10 mouse cellular contexts compared by ENCODE assay signal in the genomic region with DNA sequence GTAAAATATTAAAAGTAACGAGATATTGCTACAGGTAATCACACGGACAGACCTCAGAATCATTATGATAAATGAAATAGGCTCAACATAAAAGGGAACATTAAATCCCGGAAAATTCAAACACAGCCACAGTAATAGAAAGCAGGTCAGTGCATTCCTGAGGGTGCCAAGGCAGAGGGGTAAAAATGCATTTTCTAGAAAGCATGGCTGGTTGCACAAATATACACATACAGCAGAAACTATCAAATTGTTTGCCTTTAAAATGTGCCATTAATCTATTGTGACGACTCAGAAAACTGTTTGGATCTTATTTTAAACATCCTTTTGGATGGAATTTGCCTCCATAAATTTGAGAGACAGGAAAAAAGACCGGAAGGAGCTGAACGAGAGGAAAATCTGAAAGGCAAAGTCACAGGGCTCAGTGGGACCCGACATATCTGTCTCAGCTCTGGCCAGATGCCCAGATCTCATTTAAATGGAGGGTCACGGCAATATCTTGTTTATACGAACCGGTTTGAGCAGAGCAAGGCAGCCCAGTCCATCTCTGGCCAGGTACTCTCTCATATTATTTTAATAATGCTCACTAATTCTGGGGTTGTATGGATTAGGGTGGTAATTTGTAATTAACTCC. TPM values are rescaled to one million over a fixed set of nuclear protein-coding genes. Genes with fewer than 3 reads are reported as not detected.
DNase-seq lines count a peak whose midpoint lies in the region; ATAC-seq lines count a peak whose summit lies in the region.
"Had no signal": no experiment of that assay in that cellular context is flagged by ENCODE, and none has a peak within 500 bp of the region (broad histone marks: within the 10 kb centered on the region; RNA-seq: fewer than 3 reads in every experiment).

No protein-coding gene starts in this region.

- 0 out of 2 replicates have a peak, but pooled peaks have one; percentile 74 for ATAC-seq in hindbrain, embryonic 16.5 days
- no peak for ATAC-seq in hindbrain, embryonic 12.5 days (ENCODE audit: low FRiP score)
- ATAC-seq in intestine, embryonic 14.5 days (replicated peaks; ENCODE audit: low FRiP score, low TSS enrichment, low read depth) = peak; percentile 71
- ATAC-seq in midbrain, embryonic 16.5 days = peak; percentile 77

- no peak overlapping the region; the same call in 1 of the 2 replicates for H3K9ac ChIP-seq in hindbrain, embryonic 16.5 days (ENCODE audit: low read depth, low read length)
- no peak overlapping the region for H3K9ac ChIP-seq in hindbrain, embryonic 12.5 days
- no peak overlapping the region for H3K9ac ChIP-seq in intestine, embryonic 14.5 days (ENCODE audit: low read length)
- H3K9ac ChIP-seq in midbrain, embryonic 16.5 days (ENCODE audit: low read depth, low read length) = no peak overlapping the region
- H3K9ac ChIP-seq: embryonic facial prominence, embryonic 12.5 days; midbrain, embryonic 12.5 days had no signal

- H3K4me1 ChIP-seq in hindbrain, embryonic 16.5 days (ENCODE audit: control insufficient read depth, insufficient read depth, low read depth, low read length) = peaks cover 7% of the 10 kb centered on the region
- H3K4me1 ChIP-seq in hindbrain, embryonic 12.5 days = no peaks in the 10 kb centered on the region
- peaks cover 11% of the 10 kb centered on the region for H3K4me1 ChIP-seq in intestine, embryonic 14.5 days (replicated peaks; ENCODE audit: control insufficient read depth, insufficient read depth, low read length)
- peaks cover 6% of the 10 kb centered on the region for H3K4me1 ChIP-seq in midbrain, embryonic 16.5 days (ENCODE audit: control insufficient read depth, insufficient read depth, low read length)

- no peak overlapping the region for H3K4me2 ChIP-seq in hindbrain, embryonic 16.5 days (ENCODE audit: low read length)
- H3K4me2 ChIP-seq in hindbrain, embryonic 12.5 days (replicated peaks) = no peak overlapping the region
- H3K4me2 ChIP-seq in intestine, embryonic 14.5 days (ENCODE audit: low read length) = peak overlapping the region; percentile 30
- 0 out of 2 replicates have a peak overlapping the region, but pooled peaks have one; percentile 6 for H3K4me2 ChIP-seq in midbrain, embryonic 16.5 days (ENCODE audit: low read length)
- H3K4me2 ChIP-seq: embryonic facial prominence, embryonic 12.5 days; midbrain, embryonic 12.5 days had no signal

- no peaks in the 10 kb centered on the region for H3K36me3 ChIP-seq in hindbrain, embryonic 16.5 days (ENCODE audit: control insufficient read depth, insufficient read depth, low read length)
- no peaks in the 10 kb centered on the region for H3K36me3 ChIP-seq in hindbrain, embryonic 12.5 days
- no peaks in the 10 kb centered on the region for H3K36me3 ChIP-seq in intestine, embryonic 14.5 days (ENCODE audit: control insufficient read depth, insufficient read depth, low read length)
- no peaks in the 10 kb centered on the region for H3K36me3 ChIP-seq in midbrain, embryonic 16.5 days (ENCODE audit: control insufficient read depth, insufficient read depth, low read length)
- H3K36me3 ChIP-seq: embryonic facial prominence, embryonic 12.5 days; midbrain, embryonic 12.5 days had no signal

- H3K9me3 ChIP-seq in hindbrain, embryonic 16.5 days (ENCODE audit: control insufficient read depth, low read length) = no peaks in the 10 kb centered on the region
- no peaks in the 10 kb centered on the region for H3K9me3 ChIP-seq in hindbrain, embryonic 12.5 days (replicated peaks)
- no peaks in the 10 kb centered on the region for H3K9me3 ChIP-seq in intestine, embryonic 14.5 days (ENCODE audit: control insufficient read depth, low read length)
- no peaks in the 10 kb centered on the region for H3K9me3 ChIP-seq in midbrain, embryonic 16.5 days (replicated peaks; ENCODE audit: control insufficient read depth, low read length, poor library complexity, severe bottlenecking)
- H3K9me3 ChIP-seq: embryonic facial prominence, embryonic 12.5 days; midbrain, embryonic 12.5 days had no signal

- DNase-seq in intestine, embryonic 14.5 days (ENCODE audit: low spot score) = no peak
- peak; percentile 45 for DNase-seq in kidney, adult 9 months
- no peak for DNase-seq in ovary, adult 18-20 months (ENCODE audit: low spot score)
- DNase-seq in spleen, postnatal 4 days (ENCODE audit: low spot score in 2 of 2) = no peak
- DNase-seq: right cerebral cortex, postnatal 14 days had no signal

- peak overlapping the region; percentile 23; the same call in 1 of the 2 replicates for H3K27ac ChIP-seq in hindbrain, embryonic 16.5 days (ENCODE audit: low read depth, low read length)
- no peak overlapping the region for H3K27ac ChIP-seq in hindbrain, embryonic 12.5 days
- H3K27ac ChIP-seq in intestine, embryonic 14.5 days (ENCODE audit: low read depth) = peak overlapping the region; percentile 23
- H3K27ac ChIP-seq in midbrain, embryonic 16.5 days (ENCODE audit: low read length) = no peak overlapping the region
- H3K27ac ChIP-seq: embryonic facial prominence, embryonic 12.5 days; midbrain, embryonic 12.5 days had no signal

- no peaks in the 10 kb centered on the region for H3K27me3 ChIP-seq in hindbrain, embryonic 16.5 days (replicated peaks; ENCODE audit: control insufficient read depth, insufficient read depth, low read length)
- H3K27me3 ChIP-seq in hindbrain, embryonic 12.5 days = no peaks in the 10 kb centered on the region
- no peaks in the 10 kb centered on the region for H3K27me3 ChIP-seq in intestine, embryonic 14.5 days (replicated peaks; ENCODE audit: control insufficient read depth, insufficient read depth, low read length)
- H3K27me3 ChIP-seq in midbrain, embryonic 16.5 days (ENCODE audit: control insufficient read depth, insufficient read depth, low read depth, low read length) = no peaks in the 10 kb centered on the region
- H3K27me3 ChIP-seq: embryonic facial prominence, embryonic 12.5 days; midbrain, embryonic 12.5 days had no signal

- H3K4me3 ChIP-seq in hindbrain, embryonic 16.5 days (ENCODE audit: low read length) = no peak overlapping the region
- no peak overlapping the region for H3K4me3 ChIP-seq in hindbrain, embryonic 12.5 days
- no peak overlapping the region for H3K4me3 ChIP-seq in intestine, embryonic 14.5 days (ENCODE audit: low read depth, low read length)
- no peak overlapping the region for H3K4me3 ChIP-seq in midbrain, embryonic 16.5 days (ENCODE audit: low read depth, low read length)
- H3K4me3 ChIP-seq: embryonic facial prominence, embryonic 12.5 days; midbrain, embryonic 12.5 days had no signal

- WGBS in hindbrain, embryonic 16.5 days = 46% methylated on average over 10 of the region's 10 CpGs
- WGBS in hindbrain, embryonic 12.5 days = 68% methylated on average over 10 of the region's 10 CpGs
- 20% methylated on average over 10 of the region's 10 CpGs for WGBS in intestine, embryonic 14.5 days
- WGBS in midbrain, embryonic 16.5 days = 50% methylated on average over 10 of the region's 10 CpGs

RNA-seq across cellular contexts. Expression of a gene that starts 4.9 kb away (rescaled TPM):
- 2.0 and 2.9 TPM in 2 replicates for polyA plus RNA-seq in hindbrain, embryonic 16.5 days (2015; fragmentation: Nextera tagmentation; extraction: Ambion mirVana)
- 0.48 TPM in 2 replicates for polyA plus RNA-seq in hindbrain, embryonic 12.5 days (2016; fragmentation: Nextera tagmentation; extraction: Ambion mirVana)
- 0.16 TPM in 1 of 2 replicates, not detected in the other for polyA plus RNA-seq in intestine, embryonic 14.5 days (2014; fragmentation: Nextera tagmentation; extraction: Ambion mirVana)
- polyA plus RNA-seq in midbrain, embryonic 16.5 days (2015; fragmentation: Nextera tagmentation; extraction: Ambion mirVana) = 0.98 and 1.6 TPM in 2 replicates

Comparison
In these comparisons a context has a peak if more than half of its experiments do, and no peak if none do; other contexts are left out.
1. H3K27ac ChIP-seq: peak in hindbrain, embryonic 16.5 days (single experiment) and intestine, embryonic 14.5 days (single experiment); none in hindbrain, embryonic 12.5 days (single experiment) and midbrain, embryonic 16.5 days (single experiment).
2. H3K4me2 ChIP-seq: peak in intestine, embryonic 14.5 days (single experiment) and midbrain, embryonic 16.5 days (single experiment); none in hindbrain, embryonic 16.5 days (single experiment) and hindbrain, embryonic 12.5 days (single experiment).